Mouse (Mus musculus): ENCODE data around the gene Espn. TPM values are rescaled to one million over a fixed set of nuclear protein-coding genes. Genes with fewer than 3 reads are reported as not detected.

Espn gene
- polyA plus RNA-seq, 1 experiment from 2014 or later, result 13.8 TPM

DNA sequence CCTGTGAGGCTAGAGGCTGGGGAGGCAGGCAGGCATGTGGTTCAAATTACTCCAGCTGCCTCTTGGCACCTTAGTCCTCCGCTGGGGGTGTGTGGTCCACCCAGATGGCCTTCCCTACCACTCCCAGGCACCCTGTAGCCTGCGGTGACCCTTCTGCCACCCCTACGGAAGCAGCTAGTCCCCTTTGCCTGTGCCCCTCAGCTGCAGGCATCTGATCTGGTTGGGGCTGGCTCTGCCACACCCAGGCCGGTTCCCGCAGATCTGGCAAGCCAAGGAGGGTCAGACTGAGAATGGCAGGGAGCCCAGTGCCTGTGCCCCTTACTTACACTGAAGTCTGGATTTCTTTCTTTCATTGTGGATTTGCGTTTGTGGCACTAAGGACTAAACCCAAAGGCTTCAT, 78.5 kb downstream of the Espn start:
- Histone ChIP-seq H3K36me3 (ENCODE audit: control insufficient read depth, insufficient read depth, low read length) (no peaks in the 10 kb centered on the region), H3K4me2 (replicated peaks; ENCODE audit: low read depth) (no peak overlapping the region), H3K9ac (ENCODE audit: low read length) (no peak overlapping the region), H3K27me3 (ENCODE audit: control insufficient read depth, insufficient read depth, low read length) (no peaks in the 10 kb centered on the region), H3K4me3 (ENCODE audit: low read depth, low read length) (no peak overlapping the region), H3K27ac (replicated peaks) (no peak overlapping the region), H3K9me3 (ENCODE audit: control insufficient read depth, low read length) (no peaks in the 10 kb centered on the region), H3K4me1 (replicated peaks; ENCODE audit: control insufficient read depth, insufficient read depth) (no peaks in the 10 kb centered on the region)
- DNase-seq (ENCODE audit: low spot score), result peak; percentile 32
- 52% methylated on average over 6 of the region's 6 CpGs for whole genome bisulfite sequencing
- ATAC-seq (ENCODE audit: low FRiP score, low TSS enrichment), result 0 out of 2 replicates have a peak, but pooled peaks have one; percentile 6
- TF ChIP-seq EP300 (optimal IDR thresholded peaks at IDR 0.05), result no peak
- TF ChIP-seq CTCF (IDR thresholded peaks at IDR 0.05; ENCODE audit: low read depth), result no peak

DNA sequence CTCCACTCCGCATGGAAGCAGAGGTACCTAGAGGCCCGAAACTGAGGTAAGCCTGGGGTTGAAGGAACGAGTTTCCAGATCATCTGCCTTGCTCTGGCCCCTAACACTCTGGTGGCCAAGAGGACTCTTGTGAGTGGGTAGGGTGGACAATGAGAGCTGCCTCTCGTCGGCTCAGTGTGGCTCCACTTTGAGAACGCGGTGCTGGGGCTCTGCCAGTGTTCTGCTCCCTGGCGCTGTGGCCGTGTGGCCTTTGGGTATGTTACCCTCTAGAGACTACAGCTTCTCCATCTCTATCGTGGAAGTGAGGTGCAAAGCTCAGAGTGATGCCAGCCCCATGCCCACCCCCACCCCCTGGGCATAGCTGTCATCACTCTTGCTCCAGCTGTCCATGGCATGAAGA, 79.5 kb downstream of the Espn start:
- Histone ChIP-seq H3K4me3 (ENCODE audit: low read depth, low read length) (no peak overlapping the region), H3K9me3 (ENCODE audit: control insufficient read depth, low read length) (no peaks in the 10 kb centered on the region), H3K36me3 (ENCODE audit: control insufficient read depth, insufficient read depth, low read length) (no peaks in the 10 kb centered on the region), H3K27me3 (ENCODE audit: control insufficient read depth, insufficient read depth, low read length) (no peaks in the 10 kb centered on the region), H3K9ac (ENCODE audit: low read length) (no peak overlapping the region), H3K4me1 (replicated peaks; ENCODE audit: control insufficient read depth, insufficient read depth) (no peaks in the 10 kb centered on the region), H3K4me2 (replicated peaks; ENCODE audit: low read depth) (no peak overlapping the region), H3K27ac (replicated peaks) (no peak overlapping the region)
- WGBS, result 64% methylated on average over 10 of the region's 10 CpGs
- DNase-seq (ENCODE audit: low spot score) (no peak), ATAC-seq (ENCODE audit: low FRiP score, low TSS enrichment) (no peak)
- TF ChIP-seq CTCF (IDR thresholded peaks at IDR 0.05; ENCODE audit: low read depth), result no peak
- TF ChIP-seq EP300 (optimal IDR thresholded peaks at IDR 0.05), result no peak

GRCm38 (mm10) chr4:152072121-152072601, 80.0 kb downstream of the Espn start, which contains the start of gene Plekhg5:
Plekhg5 (plus strand) TSS chr4:152072498.
- Histone ChIP-seq H3K36me3 (ENCODE audit: control insufficient read depth, insufficient read depth, low read length) (no peaks in the 10 kb centered on the region), H3K27me3 (ENCODE audit: control insufficient read depth, insufficient read depth, low read length) (no peaks in the 10 kb centered on the region), H3K9ac (ENCODE audit: low read length) (no peak within 1 kb of the TSS), H3K27ac (replicated peaks) (no peak within 1 kb of the TSS), H3K4me1 (replicated peaks; ENCODE audit: control insufficient read depth, insufficient read depth) (no peaks in the 10 kb centered on the region), H3K4me3 (ENCODE audit: low read depth, low read length) (no peak within 1 kb of the TSS), H3K9me3 (ENCODE audit: control insufficient read depth, low read length) (no peaks in the 10 kb centered on the region), H3K4me2 (replicated peaks; ENCODE audit: low read depth) (no peak within 1 kb of the TSS)
- TF ChIP-seq EP300 (optimal IDR thresholded peaks at IDR 0.05), result no peak
- TF ChIP-seq CTCF (IDR thresholded peaks at IDR 0.05; ENCODE audit: low read depth), result no peak
- 31% methylated on average over 10 of the region's 10 CpGs for WGBS
- no peak for DNase-seq (ENCODE audit: low spot score)
- peak; percentile 28; the same call in 1 of the 2 replicates for ATAC-seq (ENCODE audit: low FRiP score, low TSS enrichment)

- TF ChIP-seq EP300 (optimal IDR thresholded peaks at IDR 0.05), result no peak
- TF ChIP-seq CTCF (IDR thresholded peaks at IDR 0.05; ENCODE audit: low read depth), result no peak
- no peak overlapping the region for H3K27ac ChIP-seq (replicated peaks)
- H3K27me3 ChIP-seq (ENCODE audit: control insufficient read depth, insufficient read depth, low read length), result no peaks in the 10 kb centered on the region
- WGBS, result 76% methylated on average over 11 of the region's 11 CpGs
- no peak overlapping the region for H3K9ac ChIP-seq (ENCODE audit: low read length)
- DNase-seq (ENCODE audit: low spot score) (no peak), ATAC-seq (ENCODE audit: low FRiP score, low TSS enrichment) (no peak; the same call in 1 of the 2 replicates)
- H3K9me3 ChIP-seq (ENCODE audit: control insufficient read depth, low read length), result no peaks in the 10 kb centered on the region
- H3K4me3 ChIP-seq (ENCODE audit: low read depth, low read length), result no peak overlapping the region
- no peaks in the 10 kb centered on the region for H3K4me1 ChIP-seq (replicated peaks; ENCODE audit: control insufficient read depth, insufficient read depth)
- H3K36me3 ChIP-seq (ENCODE audit: control insufficient read depth, insufficient read depth, low read length), result no peaks in the 10 kb centered on the region
- H3K4me2 ChIP-seq (replicated peaks; ENCODE audit: low read depth), result no peak overlapping the region
These were observed 81.4 kb downstream of the Espn start for GRCm38 (mm10) chr4:152070494-152071396.

Other genes starting within 250 kb of the Espn start
- 33.0 and 34.5 TPM in 2 replicates for gene Dnajc11, start 218.7 kb downstream of the Espn start, polyA plus RNA-seq (2015; fragmentation: Nextera tagmentation; extraction: Ambion mirVana)
- gene Thap3, start 163.4 kb downstream of the Espn start, polyA plus RNA-seq (2015; fragmentation: Nextera tagmentation; extraction: Ambion mirVana), result 22.2 and 23.5 TPM in 2 replicates
- gene Phf13, start 156.1 kb downstream of the Espn start, polyA plus RNA-seq (2015; fragmentation: Nextera tagmentation; extraction: Ambion mirVana), result 12.4 and 12.7 TPM in 2 replicates
- gene Klhl21, start 143.6 kb downstream of the Espn start, polyA plus RNA-seq (2015; fragmentation: Nextera tagmentation; extraction: Ambion mirVana), result 11.2 and 11.9 TPM in 2 replicates
- 10.1 and 10.6 TPM in 2 replicates for gene Zbtb48, start 124.7 kb downstream of the Espn start, polyA plus RNA-seq (2015; fragmentation: Nextera tagmentation; extraction: Ambion mirVana)
- 0.12 and 0.16 TPM in 2 replicates for gene Tas1r1, start 113.8 kb downstream of the Espn start, polyA plus RNA-seq (2015; fragmentation: Nextera tagmentation; extraction: Ambion mirVana)
- gene Nol9, start 113.0 kb downstream of the Espn start, polyA plus RNA-seq (2015; fragmentation: Nextera tagmentation; extraction: Ambion mirVana), result 11.2 and 12.0 TPM in 2 replicates
- 6.4 and 7.5 TPM in 2 replicates for gene Plekhg5, start 79.9 kb downstream of the Espn start, polyA plus RNA-seq (2015; fragmentation: Nextera tagmentation; extraction: Ambion mirVana)
- 0.49 and 0.96 TPM in 2 replicates for gene Tnfrsf25, start 36.4 kb downstream of the Espn start, polyA plus RNA-seq (2015; fragmentation: Nextera tagmentation; extraction: Ambion mirVana)
- gene Hes2, start 6.5 kb upstream of the Espn start, polyA plus RNA-seq (2015; fragmentation: Nextera tagmentation; extraction: Ambion mirVana), result 0.52 and 0.87 TPM in 2 replicates
- gene Acot7, start 25.8 kb upstream of the Espn start, polyA plus RNA-seq (2015; fragmentation: Nextera tagmentation; extraction: Ambion mirVana), result 51.7 and 55.0 TPM in 2 replicates
- gene Gpr153, start 121.9 kb upstream of the Espn start, polyA plus RNA-seq (2015; fragmentation: Nextera tagmentation; extraction: Ambion mirVana), result 6.9 and 8.4 TPM in 2 replicates
- not detected in 2 replicates for gene Hes3, start 139.3 kb upstream of the Espn start, polyA plus RNA-seq (2015; fragmentation: Nextera tagmentation; extraction: Ambion mirVana)
- gene Icmt, start 144.9 kb upstream of the Espn start, polyA plus RNA-seq (2015; fragmentation: Nextera tagmentation; extraction: Ambion mirVana), result 9.6 and 10.2 TPM in 2 replicates
- gene Rnf207, start 166.6 kb upstream of the Espn start, polyA plus RNA-seq (2015; fragmentation: Nextera tagmentation; extraction: Ambion mirVana), result 0.40 and 0.46 TPM in 2 replicates
- 351 and 372 TPM in 2 replicates for gene Rpl22, start 173.4 kb upstream of the Espn start, polyA plus RNA-seq (2015; fragmentation: Nextera tagmentation; extraction: Ambion mirVana)
- gene Chd5, start 186.3 kb upstream of the Espn start, polyA plus RNA-seq (2015; fragmentation: Nextera tagmentation; extraction: Ambion mirVana), result 1.3 and 1.9 TPM in 2 replicates

Measured in stomach, postnatal 0 days (tissue).